Mouse (Mus musculus) lung, adult 2 months (tissue): ENCODE results near the gene Nt5c3.

ENCODE experiments used
- CTCF ChIP-seq: fragments of 200-500 bp; IDR thresholded peaks from 2 replicates; pipeline ENCODE4 v1.5.1; 2011; ENCODE audit warnings: mild to moderate bottlenecking, low read length, control low read depth; ENCODE audit not compliant: insufficient read depth
- POLR2A ChIP-seq: fragments of 200-500 bp; IDR thresholded peaks from 2 replicates; pipeline ENCODE4 v1.6.1; 2011; ENCODE audit warnings: low read depth, mild to moderate bottlenecking, control low read depth, low read length, borderline replicate concordance; ENCODE audit errors: extremely low read depth

- TF ChIP-seq POLR2A (no peak), CTCF (no peak)
Measured at GRCm38 (mm10) chr6:56956436-56956835, 32.7 kb upstream of the Nt5c3 start.
